Mouse (Mus musculus): ENCODE data around the gene Gpr3.

DNA sequence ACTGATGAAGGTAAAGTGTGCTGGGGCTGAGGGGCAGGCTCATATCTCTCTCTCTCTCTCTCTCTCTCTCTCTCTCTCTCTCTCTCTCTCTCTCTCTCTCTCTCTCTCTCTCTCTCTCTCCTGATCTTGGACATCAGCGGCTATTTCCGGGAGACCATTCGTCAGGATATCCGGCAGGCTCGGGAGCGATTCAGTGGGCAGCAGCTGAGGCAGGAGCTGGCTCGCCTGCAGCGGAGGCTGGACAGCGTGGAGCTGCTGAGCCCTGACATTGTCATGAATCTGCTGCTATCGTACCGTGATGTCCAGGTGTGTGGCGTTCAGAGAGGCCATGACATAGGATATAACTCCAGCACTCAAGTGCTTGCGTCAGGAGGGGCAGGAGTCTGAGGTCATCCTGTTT, 31.2 kb upstream of the Gpr3 start:
- TF ChIP-seq CTCF (IDR thresholded peaks at IDR 0.05) (no peak), EP300 (IDR thresholded peaks at IDR 0.05) (peak; percentile 19; the same call in 1 of the 2 replicates)
